Mouse (Mus musculus) CH12.LX (cell line): ENCODE results near the gene Myzap. TPM values are rescaled to one million over a fixed set of nuclear protein-coding genes. Genes with fewer than 3 reads are reported as not detected.

Source experiments
- DNase-seq: peaks from one replicate; pipeline ENCODE4 v3.0.0-alpha.2; 2013; ENCODE audit errors: extremely low read depth
- H3K27ac ChIP-seq: 2 replicates; pipeline ENCODE4 v1.5.1; 2012; ENCODE audit warnings: low read depth, mild to moderate bottlenecking, control low read depth, moderate library complexity; ENCODE audit not compliant: insufficient read depth
- H3K27me3 ChIP-seq: replicated peaks from 2 replicates; pipeline ENCODE3; 2012; ENCODE audit warnings: inconsistent platforms
- H3K36me3 ChIP-seq, 2 experiments: replicated peaks in 1 of 2; 2 replicates each; pipeline versions ENCODE3 to v1.6.1; 2012; ENCODE audit warnings: inconsistent platforms in 1 of 2, low read length in 1 of 2, mild to moderate bottlenecking in 1 of 2, mixed read lengths in 1 of 2, moderate library complexity in 1 of 2; ENCODE audit not compliant: control insufficient read depth in 1 of 2, insufficient read depth in 1 of 2
- H3K4me1 ChIP-seq, 2 experiments: 2 replicates each; pipeline ENCODE4 v1.6.1; 2012; ENCODE audit warnings: inconsistent platforms in 1 of 2, moderate library complexity in 1 of 2; ENCODE audit not compliant: insufficient read depth in 2 of 2, control insufficient read depth in 1 of 2
- H3K4me2 ChIP-seq: 2 replicates; pipeline ENCODE4 v1.6.1; 2012; ENCODE audit warnings: low read depth, mild to moderate bottlenecking, control low read depth; ENCODE audit not compliant: poor library complexity, insufficient read depth, severe bottlenecking
- H3K4me3 ChIP-seq, 3 experiments: fragments of 150-350 bp in 1 of 3; sonication (generic) in 1 of 3; replicated peaks in 1 of 3; 2 replicates each; pipeline versions ENCODE3 to v1.5.1; 2011 to 2012; ENCODE audit warnings: low read depth in 2 of 3, low read length in 2 of 3, mild to moderate bottlenecking in 2 of 3, moderate library complexity in 2 of 3, control low read depth in 1 of 3, improper control_type of control experiment in 1 of 3, inconsistent platforms in 1 of 3, mixed read lengths in 1 of 3; ENCODE audit not compliant: poor library complexity in 1 of 3
- H3K79me2 ChIP-seq: replicated peaks from 2 replicates; pipeline ENCODE4 v1.6.1; 2012; ENCODE audit warnings: mild to moderate bottlenecking, moderate library complexity; ENCODE audit not compliant: control insufficient read depth, poor library complexity, insufficient read depth, severe bottlenecking; ENCODE audit errors: extremely low read depth
- H3K9ac ChIP-seq: 2 replicates; pipeline ENCODE4 v1.6.1; 2012; ENCODE audit warnings: low read depth, mild to moderate bottlenecking, control low read depth, moderate library complexity; ENCODE audit not compliant: insufficient read depth
- H3K9me3 ChIP-seq: replicated peaks from 2 replicates; pipeline ENCODE3; 2012; ENCODE audit warnings: low read length, inconsistent platforms, mixed read lengths
- BHLHE40 ChIP-seq: IDR thresholded peaks from 2 replicates; pipeline ENCODE4 v1.6.1; 2011; ENCODE audit warnings: mild to moderate bottlenecking, low read depth, low read length, improper control_type of control experiment
- CHD1 ChIP-seq: IDR thresholded peaks from 2 replicates; pipeline ENCODE4 v1.6.1; 2012; ENCODE audit warnings: low read depth, low read length, improper control_type of control experiment, inconsistent platforms
- CTCF ChIP-seq, 2 experiments: IDR thresholded peaks in 1 of 2; conservative IDR thresholded peaks in 1 of 2; 2 replicates each; pipeline ENCODE4 v1.5.1; 2011 to 2012; ENCODE audit warnings: low read depth in 2 of 2, low read length in 2 of 2, improper control_type of control experiment in 1 of 2, inconsistent platforms in 1 of 2, mild to moderate bottlenecking in 1 of 2, moderate library complexity in 1 of 2
- E2F4 ChIP-seq: IDR thresholded peaks from 2 replicates; pipeline ENCODE4 v1.6.1; 2011; ENCODE audit warnings: low read depth, low read length, improper control_type of control experiment; ENCODE audit not compliant: insufficient replicate concordance
- ETS1 ChIP-seq: conservative IDR thresholded peaks from 2 replicates; pipeline ENCODE4 v1.6.1; 2012; ENCODE audit warnings: low read depth, mild to moderate bottlenecking, inconsistent platforms, low read length, improper control_type of control experiment, moderate library complexity
- GABPA ChIP-seq: IDR thresholded peaks from 2 replicates; pipeline ENCODE4 v1.6.1; 2012; ENCODE audit warnings: low read depth, low read length, improper control_type of control experiment, inconsistent platforms; ENCODE audit not compliant: insufficient replicate concordance
- HCFC1 ChIP-seq: IDR thresholded peaks from 2 replicates; pipeline ENCODE4 v1.6.1; 2012; ENCODE audit warnings: low read depth, mild to moderate bottlenecking, inconsistent platforms, low read length, improper control_type of control experiment
- IRF4 ChIP-seq: IDR thresholded peaks from 2 replicates; pipeline ENCODE4 v1.6.1; 2014; ENCODE audit warnings: low read depth, mild to moderate bottlenecking, inconsistent platforms, low read length, improper control_type of control experiment
- KAT2A ChIP-seq: IDR thresholded peaks from 2 replicates; pipeline ENCODE4 v1.6.1; 2012; ENCODE audit warnings: low read length, improper control_type of control experiment, inconsistent platforms; ENCODE audit not compliant: insufficient replicate concordance
- MAX ChIP-seq: IDR thresholded peaks from 2 replicates; pipeline ENCODE4 v1.6.1; 2011; ENCODE audit warnings: low read length, improper control_type of control experiment
- MAZ ChIP-seq: IDR thresholded peaks from 2 replicates; pipeline ENCODE4 v1.6.1; 2012; ENCODE audit warnings: low read depth, mild to moderate bottlenecking, inconsistent platforms, low read length, improper control_type of control experiment, moderate library complexity
- MEF2A ChIP-seq: IDR thresholded peaks from 2 replicates; pipeline ENCODE4 v1.6.1; 2014; ENCODE audit warnings: low read depth, mild to moderate bottlenecking, inconsistent platforms, low read length, improper control_type of control experiment, borderline replicate concordance
- MYC ChIP-seq: IDR thresholded peaks from 2 replicates; pipeline ENCODE4 v1.6.1; 2011; ENCODE audit warnings: low read depth, mild to moderate bottlenecking, improper control_type of control experiment, low read length
- NELFE ChIP-seq: IDR thresholded peaks from 2 replicates; pipeline ENCODE4 v1.6.1; 2011; ENCODE audit warnings: low read depth, low read length, improper control_type of control experiment
- NRF1 ChIP-seq: IDR thresholded peaks from 2 replicates; pipeline ENCODE4 v1.6.1; 2014; ENCODE audit warnings: low read depth, mild to moderate bottlenecking, inconsistent platforms, low read length, improper control_type of control experiment, moderate library complexity
- POLR2A ChIP-seq: IDR thresholded peaks from 2 replicates; pipeline ENCODE4 v1.6.1; 2011; ENCODE audit warnings: low read depth, mild to moderate bottlenecking, improper control_type of control experiment, low read length
- POLR2AphosphoS2 ChIP-seq: IDR thresholded peaks from 2 replicates; pipeline ENCODE4 v1.6.1; 2011; ENCODE audit warnings: low read depth, low read length, improper control_type of control experiment
- RCOR1 ChIP-seq: conservative IDR thresholded peaks from 2 replicates; pipeline ENCODE4 v1.6.1; 2012; ENCODE audit warnings: low read depth, mild to moderate bottlenecking, inconsistent platforms, low read length, improper control_type of control experiment
- SIN3A ChIP-seq: IDR thresholded peaks from 2 replicates; pipeline ENCODE4 v1.6.1; 2012; ENCODE audit warnings: low read length, improper control_type of control experiment, inconsistent platforms
- SMC3 ChIP-seq: IDR thresholded peaks from 2 replicates; pipeline ENCODE4 v1.6.1; 2011; ENCODE audit warnings: low read depth, low read length, improper control_type of control experiment
- TBP ChIP-seq: conservative IDR thresholded peaks from 2 replicates; pipeline ENCODE4 v1.6.1; 2011; ENCODE audit warnings: low read depth, low read length, improper control_type of control experiment
- TCF12 ChIP-seq: IDR thresholded peaks from 2 replicates; pipeline ENCODE4 v1.6.1; 2014; ENCODE audit warnings: low read depth, mild to moderate bottlenecking, inconsistent platforms, low read length, improper control_type of control experiment
- UBTF ChIP-seq: IDR thresholded peaks from 2 replicates; pipeline ENCODE4 v1.6.1; 2012; ENCODE audit warnings: low read depth, mild to moderate bottlenecking, inconsistent platforms, low read length, improper control_type of control experiment, moderate library complexity
- USF1 ChIP-seq: IDR thresholded peaks from 2 replicates; pipeline ENCODE4 v1.6.1; 2014; ENCODE audit warnings: low read depth, mild to moderate bottlenecking, inconsistent platforms, low read length, improper control_type of control experiment
- USF2 ChIP-seq: conservative IDR thresholded peaks from 2 replicates; pipeline ENCODE4 v1.6.1; 2011; ENCODE audit warnings: low read depth, low read length, improper control_type of control experiment
- ZC3H11A ChIP-seq: IDR thresholded peaks from 2 replicates; pipeline ENCODE4 v1.6.1; 2012; ENCODE audit warnings: low read depth, mild to moderate bottlenecking, inconsistent platforms, low read length, improper control_type of control experiment
- ZKSCAN1 ChIP-seq: IDR thresholded peaks from 2 replicates; pipeline ENCODE4 v1.6.1; 2012; ENCODE audit warnings: low read depth, inconsistent platforms, low read length, improper control_type of control experiment, borderline replicate concordance
- ZMIZ1 ChIP-seq: IDR thresholded peaks from 2 replicates; pipeline ENCODE4 v1.6.1; 2012; ENCODE audit warnings: low read depth, mild to moderate bottlenecking, inconsistent platforms, low read length, improper control_type of control experiment
- ZNF384 ChIP-seq: IDR thresholded peaks from 2 replicates; pipeline ENCODE4 v1.6.1; 2012; ENCODE audit warnings: low read depth, low read length, improper control_type of control experiment, inconsistent platforms
- dilution Hi-C: fragments of 300-500 bp; cut with MboI; formaldehyde crosslinking; loops from 2 replicates; pipeline ENCODE4 v1.14.3; 2020; ENCODE audit warnings: low sequenced_read_pairs; ENCODE audit not compliant: extremely low pct_unique_long_range_greater_than_20kb, extremely low pct_ligation_motif_present
- in situ Hi-C: fragments of 300-500 bp; cut with MboI; formaldehyde crosslinking; loops from 3 replicates; pipeline ENCODE4 v1.14.3; 2019; ENCODE audit warnings: low sequenced_read_pairs, low pct_ligation_motif_present, low pct_unique_long_range_greater_than_20kb, mixed read lengths
- polyA plus RNA-seq: library from polyadenylated mRNA; unstranded; fragments of >175 nt; gene quantifications from 2 replicates; pipeline ENCODE4 v1.2.1, GENCODE M21; 2012; ENCODE audit warnings: low read depth; ENCODE audit not compliant: insufficient read length
- total RNA-seq, 2 experiments: library from RNA; depleted of rRNA; stranded (reverse); fragments of 300-350 nt in 1 of 2; fragments of >200 nt in 1 of 2; gene quantifications; 2 replicates each; pipeline ENCODE4 v1.2.3; 2012 to 2014

The Myzap gene
- total and polyA plus RNA-seq, 3 experiments, result 2.9 to 7.5 (median 6.2) TPM

DNA sequence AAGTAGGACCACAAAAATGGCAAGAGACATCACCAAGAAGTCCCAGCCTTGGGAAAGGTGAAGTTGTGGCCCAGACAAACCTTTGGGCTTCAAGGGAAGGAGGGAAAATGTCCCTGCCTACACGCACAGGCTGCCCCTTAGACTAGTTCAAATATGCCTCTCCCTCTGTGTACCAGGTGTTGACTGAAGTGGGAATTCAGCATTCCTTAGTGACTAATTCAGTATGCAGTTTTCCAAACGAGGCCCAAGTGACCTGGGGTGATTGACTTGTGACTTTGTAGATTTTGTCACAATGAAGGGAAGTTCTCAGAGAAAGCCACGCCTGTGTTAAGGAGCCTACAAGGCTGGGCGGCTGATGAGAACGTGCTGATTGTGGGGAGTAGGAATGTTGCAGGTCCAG is 49.9 kb downstream of the Myzap start:
- dilution Hi-C loops, result no loop called here

DNA sequence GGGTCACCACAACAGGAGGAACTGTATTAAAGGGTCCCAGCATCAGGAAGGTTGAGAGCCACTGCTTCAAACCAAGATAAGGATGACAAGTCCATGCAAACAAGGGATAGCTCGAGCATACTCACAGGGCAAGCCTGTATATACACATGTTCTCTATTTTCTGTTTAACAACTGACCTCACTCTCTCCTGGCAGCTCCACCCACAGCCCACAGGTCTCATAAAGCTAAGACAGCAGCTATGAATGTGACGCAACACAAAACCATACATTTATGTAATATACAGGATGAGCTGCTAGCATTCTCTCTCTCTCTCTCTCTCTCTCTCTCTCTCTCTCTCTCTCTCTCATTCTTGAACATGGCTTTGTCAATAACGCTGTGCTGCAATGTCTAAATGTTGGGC is 51.4 kb downstream of the Myzap start:
- H3K4me1 ChIP-seq, result peaks cover 0 to 3% of the 10 kb centered on the region in 2 experiments; a peak in 2 of 4 replicates
- no peak for DNase-seq
- H3K9ac ChIP-seq, result no peak overlapping the region
- no peaks in the 10 kb centered on the region for H3K9me3 ChIP-seq
- no peak overlapping the region for H3K4me3 ChIP-seq
- no peaks in the 10 kb centered on the region for H3K79me2 ChIP-seq
- in situ Hi-C loops, result no loop called here
- TF ChIP-seq SIN3A (no peak), GABPA (no peak), HCFC1 (no peak), MEF2A (no peak), KAT2A (no peak), UBTF (no peak), POLR2AphosphoS2 (no peak), USF2 (no peak), ZKSCAN1 (no peak), ZMIZ1 (no peak), IRF4 (no peak), CHD1 (no peak), CTCF (conservative IDR thresholded peaks at IDR 0.05 in 1 of 2, IDR thresholded peaks at IDR 0.05 in 1 of 2; ENCODE audit: low read depth in 2 of 2, low read length in 2 of 2) (no peak), MAZ (no peak), RCOR1 (no peak), SMC3 (no peak), E2F4 (no peak), MYC (no peak), ZC3H11A (no peak)
- TF ChIP-seq, all 38 proteins: peak for 0
- H3K4me2 ChIP-seq, result no peak overlapping the region
- peaks cover 0 to 35% of the 10 kb centered on the region in 2 experiments for H3K36me3 ChIP-seq
- H3K27me3 ChIP-seq, result no peaks in the 10 kb centered on the region
- no peak overlapping the region for H3K27ac ChIP-seq
- dilution Hi-C loops, result no loop called here

More for the DNA sequence above, 49.9 kb downstream of the Myzap start:
- H3K79me2 ChIP-seq, result no peaks in the 10 kb centered on the region
- H3K27ac ChIP-seq, result no peak overlapping the region
- peaks cover 0 to 46% of the 10 kb centered on the region in 2 experiments for H3K36me3 ChIP-seq
- H3K9ac ChIP-seq, result no peak overlapping the region
- H3K4me2 ChIP-seq, result no peak overlapping the region
- TF ChIP-seq UBTF, result no peak
- TF ChIP-seq TBP, result no peak
- TF ChIP-seq BHLHE40, result no peak
- TF ChIP-seq TCF12, result no peak
- TF ChIP-seq ETS1, result no peak
- no peak for TF ChIP-seq ZMIZ1
- TF ChIP-seq POLR2AphosphoS2, result no peak
- TF ChIP-seq MAZ, result no peak
- no peak for TF ChIP-seq MAX
- no peak for TF ChIP-seq MEF2A
- TF ChIP-seq ZNF384, result no peak
- TF ChIP-seq USF1, result no peak
- no peak for TF ChIP-seq GABPA
- TF ChIP-seq SMC3, result no peak
- TF ChIP-seq POLR2A, result no peak
- no peak for TF ChIP-seq NRF1
- TF ChIP-seq NELFE, result no peak
- no peak for TF ChIP-seq IRF4
- TF ChIP-seq, all 38 proteins: peak for 0
- H3K4me3 ChIP-seq, result no peak overlapping the region
- no peaks in the 10 kb centered on the region for H3K27me3 ChIP-seq
- DNase-seq, result no peak
- H3K9me3 ChIP-seq, result peaks cover 11% of the 10 kb centered on the region
- in situ Hi-C loops, result no loop called here
- peaks cover 0 to 3% of the 10 kb centered on the region in 2 experiments; a peak in 2 of 4 replicates for H3K4me1 ChIP-seq
